Mouse (Mus musculus) gastrocnemius, postnatal 14 days (tissue): ENCODE measurements at regions not wholly inside any gene's neighbourhood (a gene's known extent, or its start where the extent isn't known, plus 50 kb on each side); places are given as distances from the start of the nearest gene placed in this dataset.

Experiments used
- DNase-seq: peaks from one replicate; pipeline ENCODE4 v3.0.0; 2021; ENCODE audit warnings: mixed read lengths
- intact Hi-C: fragments of 180-260 bp; cut with DNase I; formaldehyde crosslinking; loops from one replicate; pipeline ENCODE4 v1.15.1; 2025; ENCODE audit warnings: low total_unique reads

GRCm38 (mm10) chr7:78123386-78123785 lies 614.4 kb downstream of the Ntrk3 start:
- intact Hi-C loops = no loop called here
- DNase-seq = no peak

GRCm38 (mm10) chr7:78121151-78121486 lies 616.7 kb downstream of the Ntrk3 start:
- intact Hi-C loops = no loop called here

GRCm38 (mm10) chr7:78120462-78121150 lies 617.2 kb downstream of the Ntrk3 start:
- intact Hi-C loops = no loop called here
- no peak for DNase-seq

More at GRCm38 (mm10) chr7:78121151-78121486, 616.7 kb downstream of the Ntrk3 start:
- DNase-seq = no peak

- DNase-seq = no peak
- intact Hi-C loops = no loop called here
These were observed 618.0 kb downstream of the Ntrk3 start for GRCm38 (mm10) chr7:78119809-78120208.

- DNase-seq = no peak
- intact Hi-C loops = no loop called here
These were observed 626.5 kb downstream of the Ntrk3 start for GRCm38 (mm10) chr7:78111291-78111690.

GRCm38 (mm10) chr7:78103536-78104279 lies 634.1 kb downstream of the Ntrk3 start:
- DNase-seq = no peak
- intact Hi-C loops = no loop called here

GRCm38 (mm10) chr7:78102396-78102795 lies 635.4 kb downstream of the Ntrk3 start:
- intact Hi-C loops = no loop called here
- no peak for DNase-seq

- intact Hi-C loops = no loop called here
- no peak for DNase-seq
These were observed 651.2 kb downstream of the Ntrk3 start for GRCm38 (mm10) chr7:78086566-78087008.

GRCm38 (mm10) chr7:78085783-78086565 lies 651.8 kb downstream of the Ntrk3 start:
- intact Hi-C loops = no loop called here
- DNase-seq = no peak

GRCm38 (mm10) chr7:78079708-78080107 lies 658.1 kb downstream of the Ntrk3 start:
- intact Hi-C loops = no loop called here
- no peak for DNase-seq

- intact Hi-C loops = no loop called here
- DNase-seq = peak; percentile 73
These were observed 666.7 kb downstream of the Ntrk3 start for GRCm38 (mm10) chr7:78071131-78071530.

- no peak for DNase-seq
- intact Hi-C loops = no loop called here
These were observed 676.2 kb downstream of the Ntrk3 start for GRCm38 (mm10) chr7:78061631-78062030.

GRCm38 (mm10) chr7:78049606-78050005 lies 688.2 kb downstream of the Ntrk3 start:
- DNase-seq = no peak
- intact Hi-C loops = no loop called here

- no peak for DNase-seq
- intact Hi-C loops = no loop called here
These were observed 692.4 kb downstream of the Ntrk3 start for GRCm38 (mm10) chr7:78045456-78045855.

GRCm38 (mm10) chr7:78031032-78031431 lies 706.8 kb downstream of the Ntrk3 start:
- intact Hi-C loops = no loop called here
- no peak for DNase-seq

- intact Hi-C loops = no loop called here
- no peak for DNase-seq
These were observed 710.7 kb downstream of the Ntrk3 start for GRCm38 (mm10) chr7:78026992-78027615.

GRCm38 (mm10) chr7:78023591-78023990 lies 714.2 kb downstream of the Ntrk3 start:
- DNase-seq = no peak
- intact Hi-C loops = no loop called here

GRCm38 (mm10) chr7:78023075-78023474 lies 714.7 kb downstream of the Ntrk3 start:
- intact Hi-C loops = no loop called here
- no peak for DNase-seq

GRCm38 (mm10) chr7:78013631-78014030 lies 724.2 kb downstream of the Ntrk3 start:
- intact Hi-C loops = no loop called here
- DNase-seq = no peak

GRCm38 (mm10) chr7:78003086-78003485 lies 734.7 kb downstream of the Ntrk3 start:
- no peak for DNase-seq
- intact Hi-C loops = no loop called here
